Comparison of ENCODE assay signal across 10 mouse cellular contexts in genomic region chr16:97466182-97466957, GRCm38 (mm10). TPM values are rescaled to one million over a fixed set of nuclear protein-coding genes. Genes with fewer than 3 reads are reported as not detected.
DNase-seq lines count a peak whose midpoint lies in the region; ATAC-seq and TF ChIP-seq lines count a peak whose summit lies in the region.
"Had no signal": no experiment of that assay in that cellular context is flagged by ENCODE, and none has a peak within 500 bp of the region (broad histone marks: within the 10 kb centered on the region; RNA-seq: fewer than 3 reads in every experiment).

No protein-coding gene starts in this region.

- no peak overlapping the region for H3K27ac ChIP-seq in left cerebral cortex, adult 2 months
- H3K27ac ChIP-seq: forebrain, embryonic 10.5 days had no signal

- no peak overlapping the region for H3K4me3 ChIP-seq in left cerebral cortex, adult 2 months
- H3K4me3 ChIP-seq: forebrain, embryonic 10.5 days had no signal

- peak; percentile 77 for TF ChIP-seq CTCF in left cerebral cortex, adult 2 months (IDR thresholded peaks at IDR 0.05)

- no peak for DNase-seq in frontal cortex, postnatal 25 days (ENCODE audit: low spot score in 2 of 2)
- no peak for DNase-seq in left cerebral cortex, adult 2 months (ENCODE audit: extremely low spot score in 1 of 2, low spot score in 2 of 2)
- DNase-seq in left cerebral cortex, adult 11 months (ENCODE audit: low spot score), result no peak
- DNase-seq in CD4-positive, CD25-positive, alpha-beta regulatory T cell, adult 2 months (ENCODE audit: low read depth, low spot score), result peak; percentile 52
- peak; percentile 37 for DNase-seq in embryo, embryonic 10.5 days (ENCODE audit: low spot score)
- DNase-seq in thymus, postnatal 36 days, result no peak
- DNase-seq in layer of hippocampus, postnatal 25 days (ENCODE audit: extremely low spot score in 1 of 2, low spot score in 1 of 2), result no peak
- DNase-seq: left cerebral cortex, postnatal 4 days had no signal

- peak; percentile 85 for ATAC-seq in frontal cortex, adult (ENCODE audit: low TSS enrichment)

- intact Hi-C loops in left cerebral cortex, adult 2 months (cut with DNase I), result loop anchor here (2.0 kb wide), 1 partner anchor 156 kb away; no protein-coding TSS in a partner anchor

RNA-seq across cellular contexts. Expression of gene Mx1, which starts 3.7 kb away (rescaled TPM):
- total RNA-seq in left cerebral cortex, adult 2 months (2021), result under 1 TPM; 0.36 to 0.70 TPM
- 1 to 10 TPM in 1 of 2 experiments, under 1 TPM in 1; 0.89 to 1.2 TPM for total RNA-seq in layer of hippocampus, postnatal 25 days (2021)

RNA-seq across cellular contexts. Expression of gene Fam3b, which starts 48.2 kb away (rescaled TPM):
- total RNA-seq in left cerebral cortex, adult 2 months (2021), result not detected
- total RNA-seq in layer of hippocampus, postnatal 25 days (2021), result not detected
- total RNA-seq: left cerebral cortex, postnatal 4 days had no signal

Comparison
In these comparisons a context has a peak if more than half of its experiments do, and no peak if none do; other contexts are left out.
1. DNase-seq: peak in CD4-positive, CD25-positive, alpha-beta regulatory T cell, adult 2 months (single experiment) and embryo, embryonic 10.5 days (single experiment); none in frontal cortex, postnatal 25 days (0 of 2), left cerebral cortex, adult 2 months (0 of 2), left cerebral cortex, adult 11 months (single experiment), thymus, postnatal 36 days (0 of 2) and layer of hippocampus, postnatal 25 days (0 of 2).